Mouse (Mus musculus) testis, adult 2 months (tissue): ENCODE measurements at regions not wholly inside any gene's neighbourhood (a gene's known extent, or its start where the extent isn't known, plus 50 kb on each side); places are given as distances from the start of the nearest gene placed in this dataset.

ENCODE experiments used
- CTCF ChIP-seq: fragments of 200-500 bp; IDR thresholded peaks from 2 replicates; pipeline ENCODE4 v1.5.1; 2012; ENCODE audit warnings: low read depth, mild to moderate bottlenecking, inconsistent platforms, low read length, moderate library complexity; ENCODE audit not compliant: control insufficient read depth, insufficient read depth, insufficient replicate concordance
- POLR2A ChIP-seq: fragments of 200-500 bp; IDR thresholded peaks from 2 replicates; pipeline ENCODE4 v1.6.1; 2012; ENCODE audit warnings: low read depth, mild to moderate bottlenecking, inconsistent platforms, low read length, moderate library complexity; ENCODE audit not compliant: control insufficient read depth

GRCm38 (mm10) chr3:35574402-35574801 lies 179.5 kb upstream of the Atp11b start:
- TF ChIP-seq CTCF = peak; percentile 86
- no peak for TF ChIP-seq POLR2A
